Mouse (Mus musculus) embryonic facial prominence, embryonic 11.5 days (tissue): ENCODE data around the gene Rps6ka2. TPM values are rescaled to one million over a fixed set of nuclear protein-coding genes. Genes with fewer than 3 reads are reported as not detected.

Experiments
- ATAC-seq: fragments of 200-750 bp; cut with Nextera tagmentation; replicated peaks from 2 replicates; pipeline ENCODE4 v1.8.0; 2017; ENCODE audit warnings: low read depth; ENCODE audit not compliant: insufficient number of reproducible peaks, low FRiP score, low TSS enrichment
- DNase-seq: peaks from one replicate; pipeline ENCODE4 v3.0.0-alpha.2; 2015; ENCODE audit warnings: low spot score
- H3K27ac ChIP-seq: fragments of 300-500 bp; sonication (generic); replicated peaks from 2 replicates; pipeline ENCODE4 v1.5.1; 2014; ENCODE audit warnings: mild to moderate bottlenecking, low read depth, low read length, control low read depth
- H3K27me3 ChIP-seq: fragments of 300-500 bp; sonication (generic); 2 replicates; pipeline ENCODE4 v1.6.1; 2014; ENCODE audit warnings: mild to moderate bottlenecking, low read length, moderate library complexity, mixed read lengths; ENCODE audit not compliant: control insufficient read depth, insufficient read depth
- H3K36me3 ChIP-seq: fragments of 300-500 bp; sonication (generic); replicated peaks from 2 replicates; pipeline ENCODE4 v1.6.1; 2014; ENCODE audit warnings: low read depth, mild to moderate bottlenecking, low read length, moderate library complexity, mixed read lengths; ENCODE audit not compliant: control insufficient read depth, insufficient read depth
- H3K4me1 ChIP-seq: fragments of 300-500 bp; sonication (generic); 2 replicates; pipeline ENCODE4 v1.6.1; 2014; ENCODE audit warnings: low read length, mixed read lengths; ENCODE audit not compliant: control insufficient read depth, insufficient read depth
- H3K4me2 ChIP-seq: fragments of 300-500 bp; sonication (generic); 2 replicates; pipeline ENCODE4 v1.6.1; 2014; ENCODE audit warnings: low read depth, mild to moderate bottlenecking, control low read depth, low read length, moderate library complexity
- H3K4me3 ChIP-seq: fragments of 300-500 bp; sonication (generic); 2 replicates; pipeline ENCODE4 v1.5.1; 2014; ENCODE audit warnings: low read depth, low read length, control low read depth
- H3K9ac ChIP-seq: fragments of 300-500 bp; sonication (generic); replicated peaks from 2 replicates; pipeline ENCODE4 v1.6.1; 2014; ENCODE audit warnings: mild to moderate bottlenecking, control low read depth, low read length
- H3K9me3 ChIP-seq: fragments of 300-500 bp; sonication (generic); replicated peaks from 2 replicates; pipeline ENCODE4 v1.6.1; 2016; ENCODE audit warnings: mild to moderate bottlenecking, low read length, inconsistent platforms, mixed read lengths; ENCODE audit not compliant: control insufficient read depth
- WGBS: fragments of 180-500 bp; shearing (Covaris S2); extraction: QIAGEN DNeasy Blood & Tissue Kit; methylation state at CpG from one replicate; pipeline ENCODE4 v1.1.7; 2014; 5-methylcytosine and 5-hydroxymethylcytosine counted together
- polyA plus RNA-seq: library from polyadenylated mRNA; unstranded; fragments of >200 nt; fragmentation: Nextera tagmentation; extraction: Ambion mirVana; gene quantifications from 2 replicates; pipeline ENCODE4 v1.2.1, GENCODE M21; 2014

Rps6ka2 gene
- polyA plus RNA-seq, 1 experiment from 2014 or later = 20.4 TPM

GRCm38 (mm10) chr17:7140399-7141174 is 29.3 kb upstream of the Rps6ka2 start:
- H3K27ac ChIP-seq = no peak overlapping the region
- ATAC-seq (no peak), DNase-seq (no peak)
- H3K9me3 ChIP-seq = no peaks in the 10 kb centered on the region
- no peak overlapping the region for H3K9ac ChIP-seq
- H3K4me3 ChIP-seq = no peak overlapping the region
- no peaks in the 10 kb centered on the region for H3K4me1 ChIP-seq
- H3K4me2 ChIP-seq = no peak overlapping the region
- H3K27me3 ChIP-seq = no peaks in the 10 kb centered on the region
- 74% methylated on average over 10 of the region's 10 CpGs for WGBS
- no peaks in the 10 kb centered on the region for H3K36me3 ChIP-seq

GRCm38 (mm10) chr17:7142367-7142766 is 27.5 kb upstream of the Rps6ka2 start:
- 61% methylated on average over 4 of the region's 4 CpGs for WGBS
- no peaks in the 10 kb centered on the region for H3K27me3 ChIP-seq

GRCm38 (mm10) chr17:7143885-7144518 is 25.9 kb upstream of the Rps6ka2 start:
- H3K4me3 ChIP-seq = no peak overlapping the region
- H3K4me2 ChIP-seq = no peak overlapping the region
- WGBS = 80% methylated on average over 7 of the region's 7 CpGs
- DNase-seq (no peak), ATAC-seq (no peak)
- H3K9me3 ChIP-seq = no peaks in the 10 kb centered on the region
- H3K4me1 ChIP-seq = no peaks in the 10 kb centered on the region
- no peak overlapping the region for H3K27ac ChIP-seq
- H3K36me3 ChIP-seq = no peaks in the 10 kb centered on the region
- H3K9ac ChIP-seq = no peak overlapping the region
- no peaks in the 10 kb centered on the region for H3K27me3 ChIP-seq

More at GRCm38 (mm10) chr17:7142367-7142766, 27.5 kb upstream of the Rps6ka2 start:
- ATAC-seq (no peak), DNase-seq (no peak)
- H3K4me3 ChIP-seq = no peak overlapping the region
- no peak overlapping the region for H3K27ac ChIP-seq
- no peak overlapping the region for H3K9ac ChIP-seq
- H3K4me1 ChIP-seq = no peaks in the 10 kb centered on the region
- H3K9me3 ChIP-seq = no peaks in the 10 kb centered on the region
- no peak overlapping the region for H3K4me2 ChIP-seq
- H3K36me3 ChIP-seq = no peaks in the 10 kb centered on the region

GRCm38 (mm10) chr17:7145373-7146058 is 24.4 kb upstream of the Rps6ka2 start:
- Histone ChIP-seq H3K9me3 (no peaks in the 10 kb centered on the region), H3K4me2 (no peak overlapping the region), H3K36me3 (no peaks in the 10 kb centered on the region), H3K27me3 (no peaks in the 10 kb centered on the region), H3K9ac (no peak overlapping the region), H3K4me3 (no peak overlapping the region), H3K4me1 (no peaks in the 10 kb centered on the region), H3K27ac (no peak overlapping the region)
- DNase-seq = no peak
- no peak for ATAC-seq
- 36% methylated on average over 9 of the region's 9 CpGs for WGBS

- Histone ChIP-seq H3K9me3 (no peaks in the 10 kb centered on the region), H3K27me3 (no peaks in the 10 kb centered on the region), H3K4me3 (no peak overlapping the region), H3K4me2 (no peak overlapping the region), H3K9ac (no peak overlapping the region), H3K4me1 (no peaks in the 10 kb centered on the region), H3K36me3 (no peaks in the 10 kb centered on the region), H3K27ac (no peak overlapping the region)
- no peak for ATAC-seq
- DNase-seq = no peak
- 90% methylated on average over 7 of the region's 7 CpGs for WGBS
Measured at GRCm38 (mm10) chr17:7146479-7146878, 23.4 kb upstream of the Rps6ka2 start.

- no peak overlapping the region for H3K27ac ChIP-seq
- H3K9ac ChIP-seq = no peak overlapping the region
- H3K9me3 ChIP-seq = no peaks in the 10 kb centered on the region
- 57% methylated on average over 12 of the region's 12 CpGs for WGBS
- no peak overlapping the region for H3K4me3 ChIP-seq
- H3K27me3 ChIP-seq = no peaks in the 10 kb centered on the region
- H3K4me1 ChIP-seq = no peaks in the 10 kb centered on the region
- no peaks in the 10 kb centered on the region for H3K36me3 ChIP-seq
- no peak for DNase-seq
- no peak for ATAC-seq
- H3K4me2 ChIP-seq = no peak overlapping the region
Measured at GRCm38 (mm10) chr17:7147920-7148321, 22.0 kb upstream of the Rps6ka2 start.

- Histone ChIP-seq H3K9ac (no peak overlapping the region), H3K4me2 (no peak overlapping the region), H3K4me3 (no peak overlapping the region), H3K9me3 (no peaks in the 10 kb centered on the region), H3K27me3 (no peaks in the 10 kb centered on the region), H3K27ac (no peak overlapping the region), H3K4me1 (no peaks in the 10 kb centered on the region), H3K36me3 (no peaks in the 10 kb centered on the region)
- 91% methylated on average over 11 of the region's 11 CpGs for WGBS
- ATAC-seq = no peak
- no peak for DNase-seq
Measured at GRCm38 (mm10) chr17:7149328-7150195, 20.4 kb upstream of the Rps6ka2 start.
